Mouse (Mus musculus): ENCODE measurements at regions not wholly inside any gene's neighbourhood (a gene's known extent, or its start where the extent isn't known, plus 50 kb on each side); places are given as distances from the start of the nearest gene placed in this dataset.

GRCm38 (mm10) chr7:40103057-40103945, 585.7 kb downstream of the Zfp619 start:
- H3K4me1 ChIP-seq (ENCODE audit: control insufficient read depth, insufficient read depth, low read length): no peaks in the 10 kb centered on the region
- ATAC-seq (ENCODE audit: low FRiP score): no peak
- 83% methylated on average over 7 of the region's 7 CpGs for WGBS

GRCm38 (mm10) chr7:40142906-40143305, 625.3 kb downstream of the Zfp619 start:
- Histone ChIP-seq H3K27ac (ENCODE audit: low read depth, low read length) (no peak overlapping the region), H3K4me1 (ENCODE audit: control insufficient read depth, insufficient read depth, low read length) (no peaks in the 10 kb centered on the region), H3K27me3 (ENCODE audit: control insufficient read depth, insufficient read depth, low read length) (no peaks in the 10 kb centered on the region), H3K4me2 (no peak overlapping the region), H3K9ac (ENCODE audit: low read length) (no peak overlapping the region), H3K36me3 (ENCODE audit: control insufficient read depth, insufficient read depth, low read length) (no peaks in the 10 kb centered on the region), H3K4me3 (ENCODE audit: low read depth, low read length) (no peak overlapping the region), H3K9me3 (ENCODE audit: control insufficient read depth, low read length) (no peaks in the 10 kb centered on the region)
- 90% methylated on average over 4 of the region's 4 CpGs for WGBS
- ATAC-seq (ENCODE audit: low FRiP score) (no peak), DNase-seq (ENCODE audit: low spot score, missing footprints) (no peak)

More at GRCm38 (mm10) chr7:40103057-40103945, 585.7 kb downstream of the Zfp619 start:
- Histone ChIP-seq H3K4me3 (ENCODE audit: low read depth, low read length) (no peak overlapping the region), H3K9ac (ENCODE audit: low read length) (no peak overlapping the region), H3K27ac (ENCODE audit: low read depth, low read length) (no peak overlapping the region), H3K27me3 (ENCODE audit: control insufficient read depth, insufficient read depth, low read length) (no peaks in the 10 kb centered on the region), H3K9me3 (ENCODE audit: control insufficient read depth, low read length) (no peaks in the 10 kb centered on the region), H3K36me3 (ENCODE audit: control insufficient read depth, insufficient read depth, low read length) (no peaks in the 10 kb centered on the region), H3K4me2 (no peak overlapping the region)
- no peak for DNase-seq (ENCODE audit: low spot score, missing footprints)

GRCm38 (mm10) chr7:40144431-40144830, 626.9 kb downstream of the Zfp619 start:
- Histone ChIP-seq H3K4me2 (no peak overlapping the region), H3K27me3 (ENCODE audit: control insufficient read depth, insufficient read depth, low read length) (no peaks in the 10 kb centered on the region), H3K9me3 (ENCODE audit: control insufficient read depth, low read length) (no peaks in the 10 kb centered on the region), H3K4me3 (ENCODE audit: low read depth, low read length) (no peak overlapping the region), H3K36me3 (ENCODE audit: control insufficient read depth, insufficient read depth, low read length) (no peaks in the 10 kb centered on the region), H3K9ac (ENCODE audit: low read length) (no peak overlapping the region), H3K4me1 (ENCODE audit: control insufficient read depth, insufficient read depth, low read length) (no peaks in the 10 kb centered on the region), H3K27ac (ENCODE audit: low read depth, low read length) (no peak overlapping the region)
- no peak for ATAC-seq (ENCODE audit: low FRiP score)
- DNase-seq (ENCODE audit: low spot score, missing footprints): no peak
- 72% methylated on average over 1 of the region's 1 CpGs for WGBS

- H3K27me3 ChIP-seq (ENCODE audit: control insufficient read depth, insufficient read depth, low read length): no peaks in the 10 kb centered on the region
- no peaks in the 10 kb centered on the region for H3K4me1 ChIP-seq (ENCODE audit: control insufficient read depth, insufficient read depth, low read length)
- H3K4me2 ChIP-seq: no peak overlapping the region
- H3K9me3 ChIP-seq (ENCODE audit: control insufficient read depth, low read length): no peaks in the 10 kb centered on the region
- DNase-seq (ENCODE audit: low spot score, missing footprints): no peak
- 88% methylated on average over 2 of the region's 2 CpGs for WGBS
- H3K36me3 ChIP-seq (ENCODE audit: control insufficient read depth, insufficient read depth, low read length): no peaks in the 10 kb centered on the region
- no peak overlapping the region for H3K27ac ChIP-seq (ENCODE audit: low read depth, low read length)
- no peak overlapping the region for H3K9ac ChIP-seq (ENCODE audit: low read length)
- ATAC-seq (ENCODE audit: low FRiP score): no peak
- H3K4me3 ChIP-seq (ENCODE audit: low read depth, low read length): no peak overlapping the region
Measured at GRCm38 (mm10) chr7:40177570-40177969, 660.0 kb downstream of the Zfp619 start.

GRCm38 (mm10) chr7:40195366-40195765, 677.8 kb downstream of the Zfp619 start:
- no peak for ATAC-seq (ENCODE audit: low FRiP score)
- WGBS: 86% methylated on average over 3 of the region's 3 CpGs
- H3K4me3 ChIP-seq (ENCODE audit: low read depth, low read length): no peak overlapping the region
- no peak overlapping the region for H3K4me2 ChIP-seq
- no peak for DNase-seq (ENCODE audit: low spot score, missing footprints)
- H3K27ac ChIP-seq (ENCODE audit: low read depth, low read length): no peak overlapping the region
- H3K27me3 ChIP-seq (ENCODE audit: control insufficient read depth, insufficient read depth, low read length): no peaks in the 10 kb centered on the region
- H3K9ac ChIP-seq (ENCODE audit: low read length): no peak overlapping the region
- H3K36me3 ChIP-seq (ENCODE audit: control insufficient read depth, insufficient read depth, low read length): no peaks in the 10 kb centered on the region
- H3K4me1 ChIP-seq (ENCODE audit: control insufficient read depth, insufficient read depth, low read length): no peaks in the 10 kb centered on the region
- no peaks in the 10 kb centered on the region for H3K9me3 ChIP-seq (ENCODE audit: control insufficient read depth, low read length)

- DNase-seq (ENCODE audit: low spot score, missing footprints) (no peak), ATAC-seq (ENCODE audit: low FRiP score) (no peak)
- Histone ChIP-seq H3K4me3 (ENCODE audit: low read depth, low read length) (no peak overlapping the region), H3K9me3 (ENCODE audit: control insufficient read depth, low read length) (no peaks in the 10 kb centered on the region), H3K9ac (ENCODE audit: low read length) (no peak overlapping the region), H3K36me3 (ENCODE audit: control insufficient read depth, insufficient read depth, low read length) (no peaks in the 10 kb centered on the region), H3K27ac (ENCODE audit: low read depth, low read length) (no peak overlapping the region), H3K4me1 (ENCODE audit: control insufficient read depth, insufficient read depth, low read length) (no peaks in the 10 kb centered on the region), H3K27me3 (ENCODE audit: control insufficient read depth, insufficient read depth, low read length) (no peaks in the 10 kb centered on the region), H3K4me2 (no peak overlapping the region)
- 86% methylated on average over 1 of the region's 1 CpGs for WGBS
Measured at GRCm38 (mm10) chr7:40202615-40203014, 685.0 kb downstream of the Zfp619 start.

- ATAC-seq (ENCODE audit: low FRiP score) (no peak), DNase-seq (ENCODE audit: low spot score, missing footprints) (no peak)
- WGBS: 84% methylated on average over 5 of the region's 5 CpGs
Measured at GRCm38 (mm10) chr7:40211956-40212355, 686.2 kb upstream of the Vstm2b start.

GRCm38 (mm10) chr7:40212576-40212975, 685.6 kb upstream of the Vstm2b start:
- H3K4me1 ChIP-seq (ENCODE audit: control insufficient read depth, insufficient read depth, low read length): no peaks in the 10 kb centered on the region
- H3K4me2 ChIP-seq: no peak overlapping the region
- H3K27me3 ChIP-seq (ENCODE audit: control insufficient read depth, insufficient read depth, low read length): no peaks in the 10 kb centered on the region
- no peak overlapping the region for H3K4me3 ChIP-seq (ENCODE audit: low read depth, low read length)
- 81% methylated on average over 2 of the region's 2 CpGs for WGBS
- no peak overlapping the region for H3K27ac ChIP-seq (ENCODE audit: low read depth, low read length)
- H3K9ac ChIP-seq (ENCODE audit: low read length): no peak overlapping the region
- no peaks in the 10 kb centered on the region for H3K9me3 ChIP-seq (ENCODE audit: control insufficient read depth, low read length)
- no peak for DNase-seq (ENCODE audit: low spot score, missing footprints)
- no peaks in the 10 kb centered on the region for H3K36me3 ChIP-seq (ENCODE audit: control insufficient read depth, insufficient read depth, low read length)
- ATAC-seq (ENCODE audit: low FRiP score): no peak

More at GRCm38 (mm10) chr7:40211956-40212355, 686.2 kb upstream of the Vstm2b start:
- H3K4me2 ChIP-seq: no peak overlapping the region
- H3K27ac ChIP-seq (ENCODE audit: low read depth, low read length): no peak overlapping the region
- H3K36me3 ChIP-seq (ENCODE audit: control insufficient read depth, insufficient read depth, low read length): no peaks in the 10 kb centered on the region
- H3K4me3 ChIP-seq (ENCODE audit: low read depth, low read length): no peak overlapping the region
- no peaks in the 10 kb centered on the region for H3K4me1 ChIP-seq (ENCODE audit: control insufficient read depth, insufficient read depth, low read length)
- H3K9ac ChIP-seq (ENCODE audit: low read length): no peak overlapping the region
- no peaks in the 10 kb centered on the region for H3K9me3 ChIP-seq (ENCODE audit: control insufficient read depth, low read length)
- no peaks in the 10 kb centered on the region for H3K27me3 ChIP-seq (ENCODE audit: control insufficient read depth, insufficient read depth, low read length)

- Histone ChIP-seq H3K4me3 (ENCODE audit: low read depth, low read length) (no peak overlapping the region), H3K9me3 (ENCODE audit: control insufficient read depth, low read length) (no peaks in the 10 kb centered on the region), H3K27me3 (ENCODE audit: control insufficient read depth, insufficient read depth, low read length) (no peaks in the 10 kb centered on the region), H3K4me2 (no peak overlapping the region), H3K9ac (ENCODE audit: low read length) (no peak overlapping the region), H3K27ac (ENCODE audit: low read depth, low read length) (no peak overlapping the region), H3K36me3 (ENCODE audit: control insufficient read depth, insufficient read depth, low read length) (no peaks in the 10 kb centered on the region), H3K4me1 (ENCODE audit: control insufficient read depth, insufficient read depth, low read length) (no peaks in the 10 kb centered on the region)
- no peak for ATAC-seq (ENCODE audit: low FRiP score)
- no peak for DNase-seq (ENCODE audit: low spot score, missing footprints)
- WGBS: 83% methylated on average over 2 of the region's 2 CpGs
Measured at GRCm38 (mm10) chr7:40213646-40214045, 684.5 kb upstream of the Vstm2b start.
